Mouse (Mus musculus) adrenal gland, postnatal 4 days (tissue): ENCODE measurements around the gene Nf1. TPM values are rescaled to one million over a fixed set of nuclear protein-coding genes. Genes with fewer than 3 reads are reported as not detected.

Experiments
- DNase-seq, 2 experiments: peaks; one replicate each; pipeline ENCODE4 v3.0.0; 2021 to 2022; ENCODE audit warnings: low spot score in 2 of 2, mixed read lengths in 2 of 2
- total RNA-seq, 2 experiments: library from RNA; stranded (reverse); gene quantifications; 2 replicates each; pipeline ENCODE4 v1.2.3; 2021

Nf1 gene
- total RNA-seq, 2 experiments from 2014 or later: 74.9 to 76.1 TPM

GRCm38 (mm10) chr11:79459846-79460245, 120.4 kb downstream of the Nf1 start:
- DNase-seq: no peak

GRCm38 (mm10) chr11:79460756-79461450, 121.4 kb downstream of the Nf1 start:
- DNase-seq: no peak

GRCm38 (mm10) chr11:79468097-79468496, 128.6 kb downstream of the Nf1 start:
- DNase-seq: no peak

GRCm38 (mm10) chr11:79483392-79483791, 143.9 kb downstream of the Nf1 start:
- DNase-seq: no peak

GRCm38 (mm10) chr11:79483876-79484528, 144.5 kb downstream of the Nf1 start:
- no peak for DNase-seq

- DNase-seq: no peak
Measured at GRCm38 (mm10) chr11:79484721-79485120, 145.2 kb downstream of the Nf1 start.

GRCm38 (mm10) chr11:79494976-79495800, 155.7 kb downstream of the Nf1 start:
- no peak for DNase-seq

GRCm38 (mm10) chr11:79502917-79503316, 163.4 kb downstream of the Nf1 start:
- no peak for DNase-seq

GRCm38 (mm10) chr11:79503845-79504244, 164.4 kb downstream of the Nf1 start, which contains the start of gene Omg:
Gene Omg, minus strand, starts transcription at chr11:79504084.
- DNase-seq: no peak

- DNase-seq: no peak
Measured at GRCm38 (mm10) chr11:79504506-79504905, 165.0 kb downstream of the Nf1 start.

GRCm38 (mm10) chr11:79511970-79512369, 172.5 kb downstream of the Nf1 start:
- DNase-seq: no peak

GRCm38 (mm10) chr11:79515331-79515730, 175.8 kb downstream of the Nf1 start:
- no peak for DNase-seq

GRCm38 (mm10) chr11:79515798-79516197, 176.3 kb downstream of the Nf1 start:
- no peak for DNase-seq

GRCm38 (mm10) chr11:79519299-79519698, 179.8 kb downstream of the Nf1 start:
- DNase-seq: no peak

- DNase-seq: no peak
Measured at GRCm38 (mm10) chr11:79519878-79520291, 180.4 kb downstream of the Nf1 start.

GRCm38 (mm10) chr11:79520772-79521171, 181.3 kb downstream of the Nf1 start:
- no peak for DNase-seq

- DNase-seq: no peak
Measured at GRCm38 (mm10) chr11:79521930-79522329, 182.4 kb downstream of the Nf1 start.

GRCm38 (mm10) chr11:79522944-79523343, 183.5 kb downstream of the Nf1 start:
- DNase-seq: no peak

- DNase-seq: no peak
Measured at GRCm38 (mm10) chr11:79523560-79524309, 184.2 kb downstream of the Nf1 start, which contains the start of gene Evi2b. Gene Evi2b, minus strand, starts transcription at chr11:79523762.

- DNase-seq: no peak
Measured at GRCm38 (mm10) chr11:79524310-79524575, 184.8 kb downstream of the Nf1 start.

- no peak for DNase-seq
Measured at GRCm38 (mm10) chr11:79526549-79526948, 187.1 kb downstream of the Nf1 start.
